Mouse (Mus musculus) lung, adult 18-20 months (tissue): Measurements from ENCODE around the gene Birc5.
"Not testable (repeated sequence)": the region's sequence is repeated elsewhere in the genome, so short reads cannot be mapped to it uniquely, and the experiment has no call there.

Source experiments
- DNase-seq, 2 experiments: peaks; one replicate each; pipeline ENCODE4 v3.0.0; 2022; ENCODE audit warnings: mixed read lengths in 2 of 2

Gene Birc5

GRCm38 (mm10) chr11:117848985-117849671 lies at the start of gene Birc5:
TSS of gene Birc5 (plus strand) at chr11:117849251.
- DNase-seq = peak; percentile 95 to 96

GRCm38 (mm10) chr11:117800038-117800437 lies 49.0 kb upstream of the Birc5 start:
- DNase-seq = no peak

GRCm38 (mm10) chr11:117801650-117802049 lies 47.4 kb upstream of the Birc5 start:
- no peak for DNase-seq

- DNase-seq = no peak
These were observed 45.8 kb upstream of the Birc5 start for GRCm38 (mm10) chr11:117803166-117803688.

- DNase-seq = no peak
These were observed 42.3 kb upstream of the Birc5 start for GRCm38 (mm10) chr11:117806781-117807180.

- peak; percentile 79 to 81 for DNase-seq
These were observed 39.4 kb upstream of the Birc5 start, which contains the start of the genes Gm20708 and Syngr2 for GRCm38 (mm10) chr11:117809407-117810311. TSS of gene Gm20708 (plus strand) at chr11:117809668. TSS of gene Syngr2 (plus strand) at chr11:117809668.

- DNase-seq = peak; percentile 91 to 95
These were observed 38.5 kb upstream of the Birc5 start for GRCm38 (mm10) chr11:117810401-117811046.

GRCm38 (mm10) chr11:117813867-117814266 lies 35.2 kb upstream of the Birc5 start:
- peak; percentile 22 to 56 for DNase-seq

- DNase-seq = no peak
These were observed 34.2 kb upstream of the Birc5 start for GRCm38 (mm10) chr11:117814704-117815366.

GRCm38 (mm10) chr11:117815850-117816249 lies 33.2 kb upstream of the Birc5 start:
- DNase-seq = not testable (repeated sequence)

GRCm38 (mm10) chr11:117816389-117816996 lies 32.6 kb upstream of the Birc5 start:
- no peak for DNase-seq

- DNase-seq = no peak
These were observed 30.0 kb upstream of the Birc5 start for GRCm38 (mm10) chr11:117819095-117819494.

- DNase-seq = no peak
These were observed 28.9 kb upstream of the Birc5 start for GRCm38 (mm10) chr11:117820173-117820572.

GRCm38 (mm10) chr11:117821868-117822267 lies 27.2 kb upstream of the Birc5 start:
- no peak for DNase-seq

GRCm38 (mm10) chr11:117822728-117823241 lies 26.3 kb upstream of the Birc5 start:
- DNase-seq = peak in 1 of 2 experiments; percentile 42

GRCm38 (mm10) chr11:117823411-117823810 lies 25.6 kb upstream of the Birc5 start:
- no peak for DNase-seq

- DNase-seq = peak; percentile 81 to 84
These were observed 24.7 kb upstream of the Birc5 start for GRCm38 (mm10) chr11:117824060-117824969.

- DNase-seq = peak; percentile 77 to 80
These were observed 23.5 kb upstream of the Birc5 start, which contains the start of the genes Afmid and Tk1 for GRCm38 (mm10) chr11:117825333-117826101. TSS of gene Afmid (plus strand) at chr11:117825924. TSS of gene Tk1 (minus strand) at chr11:117826092.

GRCm38 (mm10) chr11:117826164-117826563 lies 22.9 kb upstream of the Birc5 start:
- DNase-seq = no peak
